Mouse (Mus musculus) liver, adult 2 months (tissue): Measurements from ENCODE around the gene Arpin.

Source experiments
- CTCF ChIP-seq: fragments of 200-500 bp; IDR thresholded peaks from 2 replicates; pipeline ENCODE4 v1.5.1; 2011; ENCODE audit warnings: low read depth, low read length, control low read depth
- POLR2A ChIP-seq: fragments of 200-500 bp; IDR thresholded peaks from 2 replicates; pipeline ENCODE4 v1.6.1; 2011; ENCODE audit warnings: low read length, control low read depth; ENCODE audit not compliant: insufficient read depth; ENCODE audit errors: extremely low read depth

- TF ChIP-seq CTCF (no peak), POLR2A (no peak)
Measured at GRCm38 (mm10) chr7:79907356-79907755, 27.8 kb downstream of the Arpin start.
